Mouse (Mus musculus): ENCODE results near the gene Muc5b.
A peak's percentile ranks its signal among the peaks of the same experiment; 100 is the strongest.

DNA sequence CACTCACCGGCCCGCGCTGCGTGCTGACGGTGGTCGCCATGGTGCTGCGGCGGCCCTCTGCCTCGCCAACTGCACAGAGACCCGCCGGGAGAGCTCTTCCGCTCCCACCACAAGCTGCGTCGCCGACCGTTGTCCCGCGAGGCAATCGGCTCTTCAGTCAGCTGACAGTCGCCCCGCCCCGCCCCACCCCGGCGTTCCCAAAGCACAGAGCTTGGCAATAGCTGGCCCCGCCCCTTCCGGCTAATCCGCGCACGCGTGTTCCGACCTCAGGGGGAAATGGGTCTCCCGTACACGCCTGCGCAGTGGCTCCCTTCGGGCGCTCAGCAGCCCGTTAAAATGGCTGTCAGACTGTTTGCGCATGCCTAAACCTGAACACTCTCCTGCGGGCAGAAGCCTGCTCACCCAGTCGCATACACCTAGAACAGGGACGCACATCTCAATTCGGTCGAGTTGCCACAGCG lies 63.4 kb downstream of the Muc5b start:
- TF ChIP-seq POLR2A (IDR thresholded peaks at IDR 0.05; ENCODE audit: extremely low read depth, insufficient read depth, low read length) (peak; percentile 79), CTCF (IDR thresholded peaks at IDR 0.05; ENCODE audit: low read depth, low read length) (no peak)
